Mouse (Mus musculus): Measurements from ENCODE around the gene Dnaja3.
"Not testable (repeated sequence)": the region's sequence is repeated elsewhere in the genome, so short reads cannot be mapped to it uniquely, and the experiment has no call there.

Gene Dnaja3

GRCm38 (mm10) chr16:4670317-4670716 lies 30.5 kb downstream of the Dnaja3 start:
- no peak for DNase-seq (ENCODE audit: low spot score)

- DNase-seq (ENCODE audit: low spot score) = no peak
Measured at GRCm38 (mm10) chr16:4674091-4674490, 34.3 kb downstream of the Dnaja3 start.

GRCm38 (mm10) chr16:4676836-4677235 lies 37.0 kb downstream of the Dnaja3 start:
- DNase-seq (ENCODE audit: low spot score) = no peak

- no peak for DNase-seq (ENCODE audit: low spot score)
Measured at GRCm38 (mm10) chr16:4678080-4678479, 38.3 kb downstream of the Dnaja3 start.

- peak; percentile 88 for DNase-seq (ENCODE audit: low spot score)
Measured at GRCm38 (mm10) chr16:4679121-4680018, 39.6 kb downstream of the Dnaja3 start, which contains the start of gene Coro7. Gene Coro7 (minus strand): TSS chr16:4679777.

GRCm38 (mm10) chr16:4680922-4681455 lies 41.2 kb downstream of the Dnaja3 start:
- not testable (repeated sequence) for DNase-seq (ENCODE audit: low spot score)

- no peak for DNase-seq (ENCODE audit: low spot score)
Measured at GRCm38 (mm10) chr16:4682628-4683179, 42.9 kb downstream of the Dnaja3 start.

- no peak for DNase-seq (ENCODE audit: low spot score)
Measured at GRCm38 (mm10) chr16:4683193-4683580, 43.4 kb downstream of the Dnaja3 start.

- DNase-seq (ENCODE audit: low spot score) = peak; percentile 88
Measured at GRCm38 (mm10) chr16:4683581-4684456, 44.0 kb downstream of the Dnaja3 start.

- no peak for DNase-seq (ENCODE audit: low spot score)
Measured at GRCm38 (mm10) chr16:4684457-4684791, 44.6 kb downstream of the Dnaja3 start.

GRCm38 (mm10) chr16:4689371-4689770 lies 49.6 kb downstream of the Dnaja3 start:
- not testable (repeated sequence) for DNase-seq (ENCODE audit: low spot score)

- DNase-seq (ENCODE audit: low spot score) = no peak
Measured at GRCm38 (mm10) chr16:4701211-4701610, 61.4 kb downstream of the Dnaja3 start.

GRCm38 (mm10) chr16:4702646-4703045 lies 62.9 kb downstream of the Dnaja3 start:
- DNase-seq (ENCODE audit: low spot score) = no peak

GRCm38 (mm10) chr16:4705541-4705940 lies 65.8 kb downstream of the Dnaja3 start:
- no peak for DNase-seq (ENCODE audit: low spot score)

GRCm38 (mm10) chr16:4711173-4711572 lies 71.4 kb downstream of the Dnaja3 start:
- no peak for DNase-seq (ENCODE audit: low spot score)

GRCm38 (mm10) chr16:4713861-4714710 lies 74.3 kb downstream of the Dnaja3 start:
- DNase-seq (ENCODE audit: low spot score) = no peak

- DNase-seq (ENCODE audit: low spot score) = no peak
Measured at GRCm38 (mm10) chr16:4717866-4718265, 78.1 kb downstream of the Dnaja3 start.

GRCm38 (mm10) chr16:4718753-4719518 lies 79.1 kb downstream of the Dnaja3 start, which contains the start of gene Nmral1:
Gene Nmral1 (minus strand): TSS chr16:4719356.
- DNase-seq (ENCODE audit: low spot score) = peak; percentile 19

- DNase-seq (ENCODE audit: low spot score) = no peak
Measured at GRCm38 (mm10) chr16:4722128-4722914, 82.5 kb downstream of the Dnaja3 start.

- no peak for DNase-seq (ENCODE audit: low spot score)
Measured at GRCm38 (mm10) chr16:4722915-4723209, 83.1 kb downstream of the Dnaja3 start.
